Mouse (Mus musculus): ENCODE results near the gene Gzmm. TPM values are rescaled to one million over a fixed set of nuclear protein-coding genes. Genes with fewer than 3 reads are reported as not detected.
A peak's percentile ranks its signal among the peaks of the same experiment; 100 is the strongest.

Gzmm gene
- polyA plus RNA-seq, 1 experiment from 2014 or later = 1.4 TPM

- peaks cover 30% of the 10 kb centered on the region for H3K4me1 ChIP-seq
- H3K9ac ChIP-seq = peak overlapping the region; percentile 89
- H3K4me3 ChIP-seq = peak overlapping the region; percentile 70; the same call in 1 of the 2 replicates
- H3K4me2 ChIP-seq = peak overlapping the region; percentile 82
- no peaks in the 10 kb centered on the region for H3K9me3 ChIP-seq (replicated peaks)
- ATAC-seq = no peak
- no peaks in the 10 kb centered on the region for H3K27me3 ChIP-seq
- H3K27ac ChIP-seq = no peak overlapping the region
- H3K36me3 ChIP-seq (ENCODE audit: poor library complexity, severe bottlenecking) = peaks cover 46% of the 10 kb centered on the region
- 86% methylated on average over 5 of the region's 5 CpGs for WGBS
Observed at GRCm38 (mm10) chr10:79706406-79707094, 17.7 kb downstream of the Gzmm start.

- Histone ChIP-seq H3K4me2 (peak overlapping the region; percentile 82), H3K9ac (peak overlapping the region; percentile 89; the same call in 1 of the 2 replicates)
- WGBS = 59% methylated on average over 1 of the region's 1 CpGs
Observed at GRCm38 (mm10) chr10:79707162-79707561, 18.3 kb downstream of the Gzmm start.

GRCm38 (mm10) chr10:79707759-79708158, 18.9 kb downstream of the Gzmm start:
- Histone ChIP-seq H3K36me3 (ENCODE audit: poor library complexity, severe bottlenecking) (peaks cover 52% of the 10 kb centered on the region), H3K4me2 (no peak overlapping the region), H3K4me3 (no peak overlapping the region), H3K27me3 (no peaks in the 10 kb centered on the region), H3K4me1 (peaks cover 30% of the 10 kb centered on the region), H3K9ac (0 out of 2 replicates have a peak overlapping the region, but pooled peaks have one; percentile 2), H3K27ac (no peak overlapping the region), H3K9me3 (replicated peaks) (no peaks in the 10 kb centered on the region)
- WGBS = 80% methylated on average over 4 of the region's 4 CpGs
- no peak for ATAC-seq

More at GRCm38 (mm10) chr10:79707162-79707561, 18.3 kb downstream of the Gzmm start:
- peaks cover 30% of the 10 kb centered on the region for H3K4me1 ChIP-seq
- no peaks in the 10 kb centered on the region for H3K27me3 ChIP-seq
- H3K36me3 ChIP-seq (ENCODE audit: poor library complexity, severe bottlenecking) = peaks cover 52% of the 10 kb centered on the region
- H3K4me3 ChIP-seq = no peak overlapping the region
- no peaks in the 10 kb centered on the region for H3K9me3 ChIP-seq (replicated peaks)
- no peak overlapping the region for H3K27ac ChIP-seq
- no peak for ATAC-seq

GRCm38 (mm10) chr10:79708668-79709067, 19.8 kb downstream of the Gzmm start:
- Histone ChIP-seq H3K4me3 (no peak overlapping the region), H3K4me2 (no peak overlapping the region), H3K36me3 (ENCODE audit: poor library complexity, severe bottlenecking) (peaks cover 52% of the 10 kb centered on the region), H3K9ac (no peak overlapping the region), H3K4me1 (peaks cover 30% of the 10 kb centered on the region), H3K9me3 (replicated peaks) (no peaks in the 10 kb centered on the region), H3K27me3 (no peaks in the 10 kb centered on the region), H3K27ac (no peak overlapping the region)
- WGBS = 88% methylated on average over 21 of the region's 21 CpGs
- ATAC-seq = no peak

GRCm38 (mm10) chr10:79709307-79709706, 20.5 kb downstream of the Gzmm start:
- 81% methylated on average over 7 of the region's 7 CpGs for WGBS
- no peaks in the 10 kb centered on the region for H3K9me3 ChIP-seq (replicated peaks)

GRCm38 (mm10) chr10:79712029-79712428, 23.2 kb downstream of the Gzmm start:
- peaks cover 41% of the 10 kb centered on the region for H3K36me3 ChIP-seq (ENCODE audit: poor library complexity, severe bottlenecking)
- no peak overlapping the region for H3K27ac ChIP-seq
- H3K4me2 ChIP-seq = no peak overlapping the region
- H3K4me3 ChIP-seq = no peak overlapping the region
- no peak; the same call in 1 of the 2 replicates for ATAC-seq
- no peaks in the 10 kb centered on the region for H3K9me3 ChIP-seq (replicated peaks)
- no peak overlapping the region for H3K9ac ChIP-seq
- H3K4me1 ChIP-seq = peaks cover 14% of the 10 kb centered on the region
- WGBS = 87% methylated on average over 1 of the region's 1 CpGs
- H3K27me3 ChIP-seq = peaks cover 26% of the 10 kb centered on the region

More at GRCm38 (mm10) chr10:79709307-79709706, 20.5 kb downstream of the Gzmm start:
- Histone ChIP-seq H3K4me2 (no peak overlapping the region), H3K9ac (no peak overlapping the region), H3K36me3 (ENCODE audit: poor library complexity, severe bottlenecking) (peaks cover 52% of the 10 kb centered on the region), H3K4me3 (no peak overlapping the region), H3K27ac (no peak overlapping the region), H3K4me1 (peaks cover 30% of the 10 kb centered on the region), H3K27me3 (no peaks in the 10 kb centered on the region)
- ATAC-seq = no peak

- Histone ChIP-seq H3K27me3 (peaks cover 32% of the 10 kb centered on the region), H3K4me3 (no peak overlapping the region), H3K9ac (no peak overlapping the region), H3K4me2 (no peak overlapping the region), H3K9me3 (replicated peaks) (no peaks in the 10 kb centered on the region), H3K36me3 (ENCODE audit: poor library complexity, severe bottlenecking) (peaks cover 38% of the 10 kb centered on the region), H3K4me1 (peaks cover 14% of the 10 kb centered on the region), H3K27ac (no peak overlapping the region)
- ATAC-seq = peak; percentile 12; the same call in 1 of the 2 replicates
- 8% methylated on average over 6 of the region's 6 CpGs for WGBS
Observed at GRCm38 (mm10) chr10:79712499-79713126, 23.8 kb downstream of the Gzmm start.

GRCm38 (mm10) chr10:79713163-79713562, 24.3 kb downstream of the Gzmm start:
- peaks cover 16% of the 10 kb centered on the region for H3K4me1 ChIP-seq
- peaks cover 38% of the 10 kb centered on the region for H3K36me3 ChIP-seq (ENCODE audit: poor library complexity, severe bottlenecking)
- no peak overlapping the region for H3K4me3 ChIP-seq
- no peak overlapping the region for H3K4me2 ChIP-seq
- WGBS = 63% methylated on average over 1 of the region's 1 CpGs
- H3K9me3 ChIP-seq (replicated peaks) = no peaks in the 10 kb centered on the region
- no peak for ATAC-seq
- peaks cover 37% of the 10 kb centered on the region for H3K27me3 ChIP-seq
- H3K27ac ChIP-seq = no peak overlapping the region
- H3K9ac ChIP-seq = no peak overlapping the region

- no peaks in the 10 kb centered on the region for H3K9me3 ChIP-seq (replicated peaks)
- H3K36me3 ChIP-seq (ENCODE audit: poor library complexity, severe bottlenecking) = peaks cover 22% of the 10 kb centered on the region
- peaks cover 16% of the 10 kb centered on the region for H3K4me1 ChIP-seq
- 68% methylated on average over 4 of the region's 4 CpGs for WGBS
- no peak overlapping the region for H3K4me3 ChIP-seq
- H3K9ac ChIP-seq = no peak overlapping the region
- no peak overlapping the region for H3K27ac ChIP-seq
- H3K4me2 ChIP-seq = no peak overlapping the region
- H3K27me3 ChIP-seq = peaks cover 56% of the 10 kb centered on the region
- ATAC-seq = no peak
Observed at GRCm38 (mm10) chr10:79714996-79715395, 26.2 kb downstream of the Gzmm start.

GRCm38 (mm10) chr10:79716254-79716987, 27.6 kb downstream of the Gzmm start, which contains the start of gene Hcn2:
TSS of gene Hcn2 (plus strand) at chr10:79716634.
- Histone ChIP-seq H3K27me3 (peaks cover 58% of the 10 kb centered on the region), H3K9ac (peak within 1 kb of the TSS; percentile 70)

GRCm38 (mm10) chr10:79716988-79717355, 28.2 kb downstream of the Gzmm start:
- Histone ChIP-seq H3K4me2 (peak overlapping the region; percentile 94), H3K27me3 (peaks cover 58% of the 10 kb centered on the region), H3K27ac (no peak overlapping the region), H3K36me3 (ENCODE audit: poor library complexity, severe bottlenecking) (peaks cover 2% of the 10 kb centered on the region), H3K9me3 (replicated peaks) (no peaks in the 10 kb centered on the region), H3K4me1 (peaks cover 16% of the 10 kb centered on the region), H3K9ac (peak overlapping the region; percentile 70), H3K4me3 (peak overlapping the region; percentile 64)
- under 1% methylated on average over 38 of the region's 44 CpGs for whole genome bisulfite sequencing
- 0 out of 2 replicates have a peak, but pooled peaks have one; percentile 17 for ATAC-seq

More at GRCm38 (mm10) chr10:79716254-79716987, 27.6 kb downstream of the Gzmm start, which contains the start of gene Hcn2:
- no peaks in the 10 kb centered on the region for H3K9me3 ChIP-seq (replicated peaks)
- H3K4me3 ChIP-seq = peak within 1 kb of the TSS; percentile 64
- peak; percentile 59 for ATAC-seq
- H3K36me3 ChIP-seq (ENCODE audit: poor library complexity, severe bottlenecking) = peaks cover 7% of the 10 kb centered on the region
- peak within 1 kb of the TSS; percentile 94 for H3K4me2 ChIP-seq
- H3K4me1 ChIP-seq = peaks cover 16% of the 10 kb centered on the region
- 3% methylated on average over 49 of the region's 91 CpGs for WGBS
- no peak within 1 kb of the TSS for H3K27ac ChIP-seq

Measured in forebrain, embryonic 13.5 days (tissue).